Mouse (Mus musculus): ENCODE results near the gene Wnk2. TPM values are rescaled to one million over a fixed set of nuclear protein-coding genes. Genes with fewer than 3 reads are reported as not detected.

Wnk2 gene
- polyA plus RNA-seq, 1 experiment, result not detected

GRCm38 (mm10) chr13:49096826-49097225 is 51.0 kb downstream of the Wnk2 start:
- TF ChIP-seq MAX (IDR thresholded peaks at IDR 0.05) (no peak), CEBPB (IDR thresholded peaks at IDR 0.05; ENCODE audit: low read depth) (no peak), MYOD1 (IDR thresholded peaks at IDR 0.05; ENCODE audit: control insufficient read depth, insufficient read length, low read depth) (no peak), MYOG (IDR thresholded peaks at IDR 0.05; ENCODE audit: control insufficient read depth, extremely low read depth, insufficient read length) (no peak), FOSL1 (IDR thresholded peaks at IDR 0.05; ENCODE audit: insufficient read depth, low read length, poor library complexity, severe bottlenecking) (no peak), CTCF (IDR thresholded peaks at IDR 0.05; ENCODE audit: control insufficient read depth, insufficient read depth, insufficient read length) (no peak), USF1 (IDR thresholded peaks at IDR 0.05; ENCODE audit: low read depth) (no peak)
- Histone ChIP-seq H3K27me3 (ENCODE audit: control insufficient read depth, insufficient read depth, insufficient read length) (peaks cover 60% of the 10 kb centered on the region), H3K4me3 (ENCODE audit: insufficient read depth, poor library complexity, severe bottlenecking) (no peak overlapping the region), H3ac (ENCODE audit: control insufficient read depth, insufficient read length, low read depth) (no peak overlapping the region), H3K79me2 (ENCODE audit: control insufficient read depth, insufficient read depth) (no peaks in the 10 kb centered on the region), H3K36me3 (ENCODE audit: control insufficient read depth, insufficient read depth) (no peaks in the 10 kb centered on the region), H3K79me3 (ENCODE audit: low read depth) (no peaks in the 10 kb centered on the region)

GRCm38 (mm10) chr13:49094667-49095066 is 53.1 kb downstream of the Wnk2 start:
- Histone ChIP-seq H3K36me3 (ENCODE audit: control insufficient read depth, insufficient read depth) (no peaks in the 10 kb centered on the region), H3K4me3 (ENCODE audit: insufficient read depth, poor library complexity, severe bottlenecking) (no peak overlapping the region), H3K79me2 (ENCODE audit: control insufficient read depth, insufficient read depth) (no peaks in the 10 kb centered on the region), H3ac (ENCODE audit: control insufficient read depth, insufficient read length, low read depth) (no peak overlapping the region), H3K27me3 (ENCODE audit: control insufficient read depth, insufficient read depth, insufficient read length) (peaks cover 65% of the 10 kb centered on the region), H3K79me3 (ENCODE audit: low read depth) (no peaks in the 10 kb centered on the region)
- no peak for TF ChIP-seq USF1 (IDR thresholded peaks at IDR 0.05; ENCODE audit: low read depth)
- TF ChIP-seq CTCF (IDR thresholded peaks at IDR 0.05; ENCODE audit: control insufficient read depth, insufficient read depth, insufficient read length), result no peak
- TF ChIP-seq FOSL1 (IDR thresholded peaks at IDR 0.05; ENCODE audit: insufficient read depth, low read length, poor library complexity, severe bottlenecking), result no peak
- no peak for TF ChIP-seq MYOD1 (IDR thresholded peaks at IDR 0.05; ENCODE audit: control insufficient read depth, insufficient read length, low read depth)
- TF ChIP-seq MYOG (IDR thresholded peaks at IDR 0.05; ENCODE audit: control insufficient read depth, extremely low read depth, insufficient read length), result no peak
- TF ChIP-seq CEBPB (IDR thresholded peaks at IDR 0.05; ENCODE audit: low read depth), result no peak
- TF ChIP-seq MAX (IDR thresholded peaks at IDR 0.05), result no peak

GRCm38 (mm10) chr13:49093471-49093891 is 54.3 kb downstream of the Wnk2 start:
- H3K27me3 ChIP-seq (ENCODE audit: control insufficient read depth, insufficient read depth, insufficient read length), result peaks cover 61% of the 10 kb centered on the region

GRCm38 (mm10) chr13:49092596-49092995 is 55.2 kb downstream of the Wnk2 start:
- H3K27me3 ChIP-seq (ENCODE audit: control insufficient read depth, insufficient read depth, insufficient read length), result peaks cover 57% of the 10 kb centered on the region
- H3K4me3 ChIP-seq (ENCODE audit: insufficient read depth, poor library complexity, severe bottlenecking), result no peak overlapping the region
- H3K79me3 ChIP-seq (ENCODE audit: low read depth), result no peaks in the 10 kb centered on the region
- no peaks in the 10 kb centered on the region for H3K79me2 ChIP-seq (ENCODE audit: control insufficient read depth, insufficient read depth)
- no peak overlapping the region for H3ac ChIP-seq (ENCODE audit: control insufficient read depth, insufficient read length, low read depth)
- no peaks in the 10 kb centered on the region for H3K36me3 ChIP-seq (ENCODE audit: control insufficient read depth, insufficient read depth)
- no peak for TF ChIP-seq MYOG (IDR thresholded peaks at IDR 0.05; ENCODE audit: control insufficient read depth, extremely low read depth, insufficient read length)
- no peak for TF ChIP-seq USF1 (IDR thresholded peaks at IDR 0.05; ENCODE audit: low read depth)
- no peak for TF ChIP-seq MAX (IDR thresholded peaks at IDR 0.05)
- TF ChIP-seq FOSL1 (IDR thresholded peaks at IDR 0.05; ENCODE audit: insufficient read depth, low read length, poor library complexity, severe bottlenecking), result no peak
- TF ChIP-seq CEBPB (IDR thresholded peaks at IDR 0.05; ENCODE audit: low read depth), result no peak
- no peak for TF ChIP-seq MYOD1 (IDR thresholded peaks at IDR 0.05; ENCODE audit: control insufficient read depth, insufficient read length, low read depth)
- TF ChIP-seq CTCF (IDR thresholded peaks at IDR 0.05; ENCODE audit: control insufficient read depth, insufficient read depth, insufficient read length), result no peak

More at GRCm38 (mm10) chr13:49093471-49093891, 54.3 kb downstream of the Wnk2 start:
- TF ChIP-seq MYOG (IDR thresholded peaks at IDR 0.05; ENCODE audit: control insufficient read depth, extremely low read depth, insufficient read length) (no peak), USF1 (IDR thresholded peaks at IDR 0.05; ENCODE audit: low read depth) (no peak)
- Histone ChIP-seq H3K36me3 (ENCODE audit: control insufficient read depth, insufficient read depth) (no peaks in the 10 kb centered on the region), H3K4me3 (ENCODE audit: insufficient read depth, poor library complexity, severe bottlenecking) (no peak overlapping the region), H3K79me3 (ENCODE audit: low read depth) (no peaks in the 10 kb centered on the region), H3K79me2 (ENCODE audit: control insufficient read depth, insufficient read depth) (no peaks in the 10 kb centered on the region), H3ac (ENCODE audit: control insufficient read depth, insufficient read length, low read depth) (no peak overlapping the region)

GRCm38 (mm10) chr13:49090176-49090575 is 57.6 kb downstream of the Wnk2 start:
- no peaks in the 10 kb centered on the region for H3K79me3 ChIP-seq (ENCODE audit: low read depth)
- H3K36me3 ChIP-seq (ENCODE audit: control insufficient read depth, insufficient read depth), result no peaks in the 10 kb centered on the region
- no peak overlapping the region for H3K4me3 ChIP-seq (ENCODE audit: insufficient read depth, poor library complexity, severe bottlenecking)
- TF ChIP-seq MYOD1 (IDR thresholded peaks at IDR 0.05; ENCODE audit: control insufficient read depth, insufficient read length, low read depth) (no peak), MAX (IDR thresholded peaks at IDR 0.05) (no peak), CEBPB (IDR thresholded peaks at IDR 0.05; ENCODE audit: low read depth) (no peak), MYOG (IDR thresholded peaks at IDR 0.05; ENCODE audit: control insufficient read depth, extremely low read depth, insufficient read length) (no peak), USF1 (IDR thresholded peaks at IDR 0.05; ENCODE audit: low read depth) (no peak), FOSL1 (IDR thresholded peaks at IDR 0.05; ENCODE audit: insufficient read depth, low read length, poor library complexity, severe bottlenecking) (no peak), CTCF (IDR thresholded peaks at IDR 0.05; ENCODE audit: control insufficient read depth, insufficient read depth, insufficient read length) (no peak)
- H3K27me3 ChIP-seq (ENCODE audit: control insufficient read depth, insufficient read depth, insufficient read length), result peaks cover 53% of the 10 kb centered on the region
- H3K79me2 ChIP-seq (ENCODE audit: control insufficient read depth, insufficient read depth), result no peaks in the 10 kb centered on the region
- H3ac ChIP-seq (ENCODE audit: control insufficient read depth, insufficient read length, low read depth), result no peak overlapping the region

- TF ChIP-seq MYOG (IDR thresholded peaks at IDR 0.05; ENCODE audit: control insufficient read depth, extremely low read depth, insufficient read length) (no peak), MAX (IDR thresholded peaks at IDR 0.05) (no peak), MYOD1 (IDR thresholded peaks at IDR 0.05; ENCODE audit: control insufficient read depth, insufficient read length, low read depth) (no peak), FOSL1 (IDR thresholded peaks at IDR 0.05; ENCODE audit: insufficient read depth, low read length, poor library complexity, severe bottlenecking) (no peak), USF1 (IDR thresholded peaks at IDR 0.05; ENCODE audit: low read depth) (no peak)
- H3K27me3 ChIP-seq (ENCODE audit: control insufficient read depth, insufficient read depth, insufficient read length), result peaks cover 55% of the 10 kb centered on the region
- H3K79me2 ChIP-seq (ENCODE audit: control insufficient read depth, insufficient read depth), result no peaks in the 10 kb centered on the region
- no peak overlapping the region for H3K4me3 ChIP-seq (ENCODE audit: insufficient read depth, poor library complexity, severe bottlenecking)
- no peak overlapping the region for H3ac ChIP-seq (ENCODE audit: control insufficient read depth, insufficient read length, low read depth)
- H3K79me3 ChIP-seq (ENCODE audit: low read depth), result no peaks in the 10 kb centered on the region
- no peaks in the 10 kb centered on the region for H3K36me3 ChIP-seq (ENCODE audit: control insufficient read depth, insufficient read depth)
Measured at GRCm38 (mm10) chr13:49088874-49089273, 58.9 kb downstream of the Wnk2 start.
